Mouse (Mus musculus) mouse trophoblast stem cell (cell line): Measurements from ENCODE around the gene Ctsh.
"Not testable (repeated sequence)": the region's sequence is repeated elsewhere in the genome, so short reads cannot be mapped to it uniquely, and the experiment has no call there.

ENCODE experiments used
- in situ Hi-C, 2 experiments: fragments of 300-500 bp; cut with MseI, MboI; formaldehyde crosslinking; loops; 2 replicates in 1 of 2; 3 replicates in 1 of 2; pipeline ENCODE4 v1.15.1; 2025

The Ctsh gene

DNA sequence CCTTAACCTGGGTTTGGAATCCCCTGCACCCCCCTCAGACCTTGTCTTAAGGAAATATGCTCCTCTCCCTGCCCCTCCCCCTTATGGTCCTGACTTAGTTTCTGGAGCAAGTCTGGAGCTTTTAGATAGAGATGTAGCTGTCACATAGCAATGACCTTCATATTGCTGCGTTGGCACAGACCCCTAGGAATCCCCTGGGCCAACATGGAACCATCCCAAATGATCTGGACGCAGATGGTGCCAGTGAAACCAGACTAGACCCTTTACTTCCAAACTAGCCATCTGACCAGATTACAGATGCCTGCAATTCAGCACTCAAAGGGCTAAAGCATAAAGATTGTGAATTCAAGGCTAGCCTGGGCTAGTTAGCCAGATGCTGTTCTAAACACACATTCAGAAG is 2.8 kb downstream of the Ctsh start:
- in situ Hi-C loops, result no loop called here

DNA sequence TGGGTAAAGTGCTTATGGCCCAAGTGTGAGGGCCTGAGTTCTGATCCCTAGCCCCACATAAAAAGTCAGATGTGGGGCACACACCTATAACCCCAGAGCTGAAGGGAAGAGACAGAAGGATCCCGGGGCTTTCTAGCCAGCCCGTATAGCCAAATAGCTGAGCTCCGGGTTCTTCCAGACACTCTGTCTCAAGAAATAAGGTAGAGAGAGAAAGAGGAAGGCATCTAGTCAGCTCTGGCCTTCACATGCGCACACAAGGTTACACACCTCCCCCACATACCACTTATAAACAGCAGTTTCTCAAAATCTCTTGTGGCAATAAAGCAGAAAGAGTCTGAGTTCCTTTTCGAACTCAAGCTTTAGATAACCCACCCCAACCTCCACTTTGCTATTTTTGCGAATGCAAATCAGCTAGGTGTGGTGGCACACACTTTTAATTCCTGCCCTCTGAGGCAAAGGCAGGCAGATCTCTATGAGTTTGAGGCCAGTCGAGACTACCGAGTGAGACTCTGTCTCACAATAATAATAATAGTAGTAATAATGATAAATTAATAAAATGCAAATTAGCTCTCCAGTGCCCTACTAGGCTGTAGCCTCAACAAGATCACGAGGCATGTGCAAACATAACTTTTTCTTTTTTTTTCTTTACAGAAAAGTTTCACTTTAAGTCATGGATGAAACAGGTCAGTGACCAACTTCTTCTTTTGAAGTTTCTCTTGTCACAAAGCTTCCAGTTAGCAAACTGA is 6.0 kb downstream of the Ctsh start:
- in situ Hi-C loops, result no loop called here

DNA sequence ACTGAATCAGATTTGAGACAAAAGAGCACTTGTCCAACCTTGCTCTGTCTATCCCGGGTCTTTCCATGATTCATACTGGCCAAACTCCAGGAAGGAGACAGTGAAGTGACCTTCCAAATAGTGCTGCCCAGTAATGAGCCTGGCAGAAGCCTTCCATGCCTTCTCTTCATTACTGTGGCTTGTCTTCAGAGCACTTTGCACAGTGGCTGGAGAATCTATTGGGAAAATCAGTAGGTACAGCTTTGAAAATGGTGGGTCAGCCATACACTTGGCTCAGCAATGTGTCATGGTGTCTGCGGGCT is 6.6 kb downstream of the Ctsh start:
- in situ Hi-C loops, result no loop called here

DNA sequence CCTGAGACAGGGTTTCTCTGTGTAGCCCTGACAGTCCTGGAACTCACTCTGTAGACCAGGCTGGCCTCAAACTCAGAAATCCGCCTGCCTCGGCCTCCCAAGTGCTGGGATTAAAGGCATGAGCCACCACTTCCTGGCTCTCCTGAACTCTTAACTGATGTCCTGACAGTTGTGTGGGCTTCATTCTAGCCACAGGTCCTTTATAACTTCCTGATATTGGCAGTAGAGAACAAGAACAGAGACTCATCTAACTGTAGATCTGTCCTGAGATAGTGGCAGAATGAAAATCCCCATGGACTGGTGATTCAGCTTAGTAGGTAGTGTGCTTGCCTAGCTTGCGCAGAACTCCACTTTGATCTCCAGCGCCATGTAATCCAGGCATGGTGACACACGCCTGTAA is 7.0 kb downstream of the Ctsh start:
- in situ Hi-C loops, result not testable (repeated sequence)

DNA sequence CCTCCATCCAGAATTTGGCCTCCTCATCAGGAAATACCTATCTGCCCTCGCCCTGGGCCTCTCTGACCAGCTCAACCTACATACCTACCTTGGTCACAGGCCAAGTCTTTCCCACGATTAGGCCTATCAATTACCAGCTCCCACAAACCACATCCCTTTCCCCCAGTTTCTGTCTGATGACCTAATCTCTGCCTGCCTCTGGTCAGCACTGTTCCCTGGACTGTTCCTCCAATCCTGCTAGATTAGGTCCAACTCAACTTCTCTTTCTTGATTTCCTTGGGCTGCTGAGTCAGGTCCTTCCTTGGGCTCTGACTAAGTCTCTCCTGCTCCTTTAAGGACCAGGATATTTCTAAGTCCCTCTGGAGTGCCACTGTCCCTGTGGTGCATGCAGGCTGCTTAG is 13.4 kb downstream of the Ctsh start:
- in situ Hi-C loops, result no loop called here

DNA sequence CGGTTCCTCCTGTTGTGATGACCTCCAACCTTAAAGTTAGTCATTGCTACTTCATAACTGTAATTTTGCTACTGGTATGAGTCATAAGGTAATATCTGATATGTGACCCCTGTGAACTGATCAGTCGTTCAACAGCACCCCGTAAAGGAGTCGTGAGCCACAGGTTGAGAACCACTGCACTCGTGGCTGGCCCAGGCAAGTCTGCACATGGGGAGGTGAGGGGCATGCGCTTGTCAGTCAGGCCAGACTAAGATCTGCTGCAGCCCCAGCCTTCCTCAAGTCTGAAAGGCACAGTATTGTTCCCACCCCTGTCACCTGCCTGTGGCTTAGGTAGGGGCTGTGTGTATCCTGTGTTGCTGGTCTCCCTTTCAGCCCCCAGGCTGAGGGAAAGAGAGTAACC is 14.8 kb downstream of the Ctsh start:
- in situ Hi-C loops, result no loop called here

DNA sequence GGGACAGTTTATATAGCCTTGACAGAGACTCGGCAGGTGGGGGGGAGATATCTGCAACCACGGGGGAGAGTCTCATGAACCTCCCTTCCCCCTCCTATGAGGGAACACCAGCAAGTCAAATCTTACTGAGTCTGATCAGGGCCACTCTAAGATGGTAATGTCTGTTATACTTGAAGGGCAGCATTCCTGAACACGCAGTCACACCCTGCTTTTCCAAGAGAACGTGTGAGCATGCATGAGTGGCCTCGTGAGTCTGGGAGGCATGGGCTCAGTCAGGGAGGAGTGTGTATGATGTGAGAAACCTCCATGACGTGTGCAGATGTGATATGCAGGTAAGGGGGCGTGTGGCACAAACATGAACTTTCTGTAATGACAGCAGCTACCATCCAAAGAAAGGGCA is 15.5 kb downstream of the Ctsh start:
- in situ Hi-C loops, result no loop called here

DNA sequence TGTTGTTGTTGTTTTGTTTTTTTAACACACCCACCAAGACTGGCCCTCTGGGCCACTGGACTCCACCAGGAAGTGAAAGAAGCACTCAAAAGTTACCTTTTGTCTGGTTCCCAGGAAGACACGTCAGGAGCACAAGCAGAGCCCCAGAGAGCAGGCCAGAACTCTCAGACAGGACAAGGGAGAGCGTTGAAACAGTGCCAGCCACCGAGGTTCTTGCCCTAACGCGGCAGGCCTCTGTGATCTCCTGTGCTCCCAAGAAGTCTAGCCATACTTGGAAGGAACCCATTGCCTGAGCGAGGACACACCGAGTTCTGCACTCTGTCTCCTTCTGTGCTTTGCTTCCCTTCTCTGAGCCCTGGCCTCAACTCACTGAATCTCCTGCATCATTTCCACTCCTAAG is 16.2 kb downstream of the Ctsh start:
- in situ Hi-C loops, result loop anchor here (5.0 to 10.0 kb wide), 2 partner anchors 243 to 245 kb away; no protein-coding TSS in a partner anchor

DNA sequence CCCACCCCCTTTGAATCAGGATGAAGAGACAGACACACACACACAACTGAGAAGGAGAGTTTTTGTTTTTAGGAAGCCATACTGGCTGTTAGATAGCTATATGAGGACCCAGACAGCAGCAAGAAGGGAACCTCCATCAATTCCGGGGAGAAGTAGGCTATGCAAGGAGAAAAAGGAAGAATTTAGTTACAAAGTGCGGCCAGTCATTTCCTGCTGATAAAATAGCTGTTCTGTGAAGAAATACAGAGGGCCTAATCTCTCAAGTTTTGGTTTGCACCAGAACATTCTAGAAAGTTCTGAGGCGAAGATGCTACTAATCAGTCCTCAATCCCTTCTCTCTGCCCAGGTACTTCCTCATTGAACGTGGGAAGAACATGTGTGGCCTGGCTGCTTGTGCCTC is 21.4 kb downstream of the Ctsh start:
- in situ Hi-C loops, result loop anchor here (5.0 to 10.0 kb wide), 3 partner anchors 98 to 251 kb away; no protein-coding TSS in a partner anchor

DNA sequence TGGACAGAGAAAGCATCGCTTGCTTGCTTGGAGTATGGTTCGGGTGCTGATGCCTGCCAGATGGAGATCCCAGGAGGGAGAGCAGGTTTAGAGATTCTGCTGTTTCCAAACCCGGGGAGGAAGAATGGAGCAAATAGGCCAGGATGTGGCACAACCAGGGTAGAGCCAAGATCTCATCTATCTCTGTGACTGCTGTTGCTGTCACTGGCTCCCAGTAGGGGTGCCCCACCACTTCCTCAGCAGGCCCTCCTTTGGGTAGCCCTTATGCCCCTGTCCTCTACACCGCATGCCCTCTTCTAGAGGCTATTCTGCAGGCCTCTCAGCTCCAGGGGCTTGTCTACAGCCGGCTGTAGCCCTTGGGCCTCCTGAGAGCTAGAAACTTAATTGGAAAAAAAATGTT is 22.2 kb downstream of the Ctsh start:
- in situ Hi-C loops, result loop anchor here (5.0 to 10.0 kb wide), 3 partner anchors 99 to 251 kb away; no protein-coding TSS in a partner anchor

DNA sequence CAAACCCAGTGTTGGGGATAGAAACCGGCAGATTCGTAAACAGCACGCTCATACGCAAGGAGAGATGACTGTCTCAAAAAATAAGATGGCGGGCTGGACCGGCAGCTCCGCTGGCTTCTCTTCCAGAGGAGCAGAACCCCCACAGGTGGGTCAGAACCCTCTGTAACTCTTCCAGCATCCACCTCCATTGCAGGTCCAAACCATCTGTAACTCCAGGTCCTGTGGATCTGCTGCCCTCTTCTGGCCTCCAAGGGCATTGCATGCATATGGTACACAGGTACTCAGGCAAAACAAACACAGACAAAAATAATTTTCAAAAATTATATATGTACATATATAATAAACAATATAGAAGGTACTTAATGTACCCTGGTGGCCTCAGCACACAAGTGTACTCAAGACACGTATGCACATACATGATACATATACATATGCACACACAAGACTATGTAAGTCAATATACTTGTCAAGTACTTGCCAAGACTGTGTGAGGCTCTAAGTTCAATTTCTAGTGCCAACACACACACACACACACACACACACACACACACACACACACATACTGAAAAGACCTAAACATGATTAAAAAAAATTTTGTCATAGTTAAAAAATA is 23.0 kb downstream of the Ctsh start:
- in situ Hi-C loops, result loop anchor here (5.0 to 10.0 kb wide), 3 partner anchors 100 to 252 kb away; no protein-coding TSS in a partner anchor

DNA sequence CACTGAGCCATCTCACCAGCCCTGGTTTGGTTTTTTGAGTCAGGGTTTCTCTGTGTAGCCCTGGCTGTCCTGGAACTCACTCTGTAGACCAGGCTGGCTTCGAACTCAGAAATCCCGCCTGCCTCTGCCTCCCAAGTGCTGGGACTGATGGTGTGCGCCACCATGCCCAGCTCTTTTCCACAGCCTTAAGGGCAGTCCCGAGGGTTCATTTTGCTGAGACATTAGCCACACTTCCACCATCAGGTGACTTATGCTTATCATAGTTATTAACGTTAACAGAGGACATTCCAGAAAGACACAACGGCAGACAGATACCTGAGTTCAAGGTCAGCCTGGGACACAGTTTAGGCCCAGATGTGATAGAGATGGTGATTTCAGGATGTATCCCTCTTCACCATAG is 28.0 kb downstream of the Ctsh start:
- in situ Hi-C loops, result not testable (repeated sequence)

DNA sequence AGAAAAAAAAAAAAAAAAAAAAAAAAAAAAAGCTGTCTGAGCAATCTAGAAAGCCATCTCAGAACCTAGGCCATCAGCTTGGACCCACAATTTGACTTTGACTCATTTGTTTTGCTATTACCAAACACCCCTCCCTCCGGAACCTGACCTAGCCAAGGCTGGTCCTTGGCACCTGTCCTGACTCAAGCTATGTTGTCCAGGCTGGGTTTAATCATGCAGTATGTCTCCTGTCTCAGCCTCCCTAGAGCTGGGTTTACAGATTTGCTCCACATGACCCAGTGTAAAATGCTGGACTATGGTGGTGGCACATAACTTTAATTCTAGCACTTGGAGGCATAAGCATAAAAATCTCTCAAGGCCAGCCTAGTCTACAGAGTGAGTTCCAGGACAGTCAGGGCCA is 29.0 kb downstream of the Ctsh start:
- in situ Hi-C loops, result no loop called here

DNA sequence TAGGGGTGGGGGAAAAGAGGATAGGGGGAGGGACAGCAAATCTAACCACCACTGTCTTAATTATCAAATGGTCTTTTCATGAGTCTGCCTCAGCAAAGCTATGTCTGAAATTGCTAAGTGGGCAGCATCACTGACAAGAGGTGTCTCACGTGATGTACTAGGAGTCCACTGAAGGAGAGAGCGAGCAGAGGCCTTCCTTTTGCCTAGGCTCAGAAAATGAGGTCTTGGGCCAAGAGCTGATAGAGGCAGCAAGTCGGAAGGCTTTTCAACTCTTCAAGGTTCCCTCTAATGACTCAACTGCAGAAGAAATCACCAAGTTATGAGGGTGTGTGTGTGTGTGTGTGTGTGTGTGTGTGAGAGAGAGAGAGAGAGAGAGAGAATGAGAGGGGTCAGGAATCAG is 30.2 kb downstream of the Ctsh start:
- in situ Hi-C loops, result no loop called here

DNA sequence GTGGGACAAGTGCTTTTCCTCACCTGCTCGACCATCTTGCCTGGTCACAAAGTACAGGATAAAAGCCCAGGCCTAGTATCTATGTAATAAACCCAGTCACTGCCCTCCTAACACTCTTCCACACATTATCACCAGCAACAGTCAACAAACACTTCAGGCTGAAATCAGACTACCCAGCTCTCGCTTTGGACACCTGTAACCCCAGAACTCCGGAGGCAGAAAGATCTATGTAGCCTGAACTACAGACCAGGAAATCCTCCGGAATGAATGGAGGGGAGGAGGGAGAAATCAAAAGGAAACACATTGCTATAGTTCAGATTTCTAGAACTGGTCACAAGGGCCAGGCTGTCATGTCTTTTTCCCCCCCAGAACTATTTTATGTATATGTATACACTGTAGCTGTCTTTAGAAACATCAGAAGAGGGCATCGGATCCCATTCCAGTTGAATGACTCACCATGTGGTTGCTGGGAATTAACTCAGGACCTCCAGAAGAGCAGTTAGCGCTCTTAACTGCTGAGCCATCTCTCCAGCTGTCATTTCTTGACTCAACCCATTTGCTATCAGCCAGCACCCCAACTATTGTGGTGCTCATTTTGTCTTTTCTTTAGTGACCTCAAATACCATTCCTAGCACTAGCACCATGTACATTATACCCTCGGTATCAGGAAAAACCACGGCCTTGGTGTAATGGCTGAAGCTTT is 31.0 kb downstream of the Ctsh start:
- in situ Hi-C loops, result no loop called here

DNA sequence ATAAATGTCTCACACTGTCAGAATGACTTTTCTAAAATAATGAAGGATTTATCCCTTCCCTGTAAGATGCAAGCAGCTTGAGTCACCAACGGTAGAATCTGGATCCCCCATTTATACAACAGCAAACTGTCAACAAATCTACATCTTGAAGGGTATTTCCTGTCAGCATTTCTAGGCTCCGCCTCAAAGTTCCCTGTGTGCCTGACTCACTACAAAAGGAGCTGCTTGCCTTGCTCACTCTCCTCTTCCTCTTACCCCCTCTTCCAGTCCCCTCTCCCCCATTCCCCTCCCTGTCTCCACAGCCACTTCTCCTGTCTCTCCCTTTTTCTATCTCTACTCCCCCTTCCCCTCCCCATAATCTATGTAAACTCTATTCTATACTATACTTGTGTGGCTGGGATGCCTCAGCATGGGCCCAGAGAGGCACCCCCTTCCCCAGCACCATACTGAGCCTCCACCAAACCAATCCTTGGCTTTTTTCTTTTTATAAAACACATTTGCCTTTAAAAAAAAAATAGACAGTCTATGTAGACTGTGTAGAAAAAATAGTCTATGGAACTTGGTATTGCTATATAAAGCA is 34.0 kb downstream of the Ctsh start:
- in situ Hi-C loops, result no loop called here

DNA sequence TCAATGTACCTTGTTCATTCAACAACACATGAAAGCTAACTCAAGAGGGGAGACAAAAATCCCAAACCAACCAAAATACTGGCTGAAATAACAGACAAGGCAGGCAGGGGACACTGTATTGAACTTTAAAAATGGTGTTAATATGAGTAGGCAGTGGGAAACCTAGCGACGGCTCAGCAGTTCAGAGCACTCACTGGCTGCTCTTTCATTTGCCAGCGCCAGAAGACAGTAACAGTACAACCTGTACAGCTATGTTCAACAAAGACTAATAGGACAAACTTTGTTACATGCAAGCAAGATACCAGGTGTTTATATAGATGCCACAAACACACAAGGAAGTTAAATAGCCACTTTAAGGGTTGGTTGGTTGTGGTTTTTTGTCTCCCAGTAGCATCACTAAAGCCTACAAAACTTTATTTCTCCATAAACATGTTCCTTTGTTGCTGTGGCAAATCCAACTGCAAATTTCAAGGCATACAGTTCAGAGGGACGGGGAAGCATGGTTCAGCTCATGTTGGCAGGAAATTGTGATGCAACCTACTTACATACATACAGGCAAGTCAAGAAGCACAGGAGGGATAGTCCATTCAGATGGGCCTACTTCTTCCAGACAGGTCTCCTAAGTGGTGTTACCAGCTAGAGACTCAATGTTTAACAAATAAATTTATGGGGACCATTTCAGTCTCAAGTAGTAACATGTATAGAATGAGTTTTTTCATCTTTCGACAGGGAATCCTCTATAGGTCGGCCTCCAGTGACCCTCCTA is 35.6 kb downstream of the Ctsh start:
- in situ Hi-C loops, result no loop called here

DNA sequence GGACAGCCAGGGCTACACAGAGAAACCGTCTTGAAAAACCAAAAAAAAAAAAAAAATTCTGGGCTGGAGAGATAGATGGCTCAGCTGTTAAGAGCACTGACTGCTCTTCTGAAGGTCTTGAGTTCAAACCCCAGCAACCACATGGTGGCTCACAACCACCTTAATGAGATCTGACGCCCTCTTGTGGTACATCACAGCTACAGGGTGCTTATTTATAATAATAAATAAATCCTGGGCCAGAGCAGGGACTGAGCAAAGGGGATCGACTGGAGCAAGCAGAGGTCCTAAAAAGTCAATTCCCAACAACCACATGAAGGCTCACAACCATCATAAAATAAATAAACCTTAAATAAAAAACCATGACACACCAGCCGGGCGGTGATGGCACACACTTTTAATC is 45.0 kb downstream of the Ctsh start:
- in situ Hi-C loops, result no loop called here

DNA sequence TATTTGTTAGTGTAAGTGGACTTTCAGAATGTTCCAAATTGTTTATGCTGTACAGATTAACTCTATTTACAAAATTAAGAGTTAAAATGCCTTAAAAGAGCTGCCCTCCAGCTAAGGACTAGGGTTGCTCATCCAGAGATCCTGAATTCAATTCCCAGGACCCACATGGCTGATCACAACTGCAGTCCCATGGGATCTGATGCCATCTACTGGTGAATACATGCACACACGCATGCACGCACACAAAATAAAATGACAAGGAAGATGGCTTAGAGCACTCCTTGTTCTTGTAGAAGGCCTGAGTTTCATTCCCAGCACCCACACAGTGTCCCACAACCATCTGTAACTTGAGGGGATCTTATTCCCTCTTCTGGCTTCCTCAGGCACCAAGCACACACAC is 46.8 kb downstream of the Ctsh start:
- in situ Hi-C loops, result no loop called here

DNA sequence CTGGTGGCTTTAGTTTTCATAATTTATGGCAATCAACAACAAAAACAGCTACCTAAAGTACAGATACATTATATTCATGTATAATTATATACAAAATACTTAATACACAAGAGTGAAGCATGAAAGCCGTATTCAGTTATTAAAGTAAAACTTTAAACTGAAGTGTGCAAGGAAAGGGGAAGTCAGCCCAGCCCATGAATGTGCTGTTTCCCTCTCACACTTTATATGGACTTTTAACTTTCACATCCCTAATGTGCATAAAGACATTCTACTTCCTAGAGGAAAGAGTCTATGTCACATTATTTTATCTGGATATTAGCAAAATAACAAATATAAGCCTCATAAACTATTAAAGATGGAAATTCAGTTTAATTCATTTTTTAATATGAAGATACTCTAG is 51.5 kb downstream of the Ctsh start:
- in situ Hi-C loops, result no loop called here

DNA sequence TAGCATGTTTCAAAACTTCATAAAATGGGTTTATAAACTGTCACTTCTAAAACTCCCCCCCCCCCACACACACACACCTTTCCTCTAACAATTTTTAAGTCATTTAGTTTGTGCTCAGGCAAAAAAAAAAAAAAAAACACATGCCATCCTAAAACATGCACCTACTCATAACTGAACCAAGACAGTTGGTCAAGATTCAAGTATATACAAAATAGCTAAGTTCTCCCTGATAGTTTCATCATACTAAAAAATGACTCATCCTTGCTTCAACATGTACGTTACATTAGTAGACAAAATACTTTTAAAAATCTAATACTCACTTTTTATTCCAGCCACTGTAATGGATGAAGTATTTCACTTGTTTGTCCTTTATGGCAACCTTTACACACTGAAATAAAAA is 53.0 kb downstream of the Ctsh start:
- in situ Hi-C loops, result no loop called here

DNA sequence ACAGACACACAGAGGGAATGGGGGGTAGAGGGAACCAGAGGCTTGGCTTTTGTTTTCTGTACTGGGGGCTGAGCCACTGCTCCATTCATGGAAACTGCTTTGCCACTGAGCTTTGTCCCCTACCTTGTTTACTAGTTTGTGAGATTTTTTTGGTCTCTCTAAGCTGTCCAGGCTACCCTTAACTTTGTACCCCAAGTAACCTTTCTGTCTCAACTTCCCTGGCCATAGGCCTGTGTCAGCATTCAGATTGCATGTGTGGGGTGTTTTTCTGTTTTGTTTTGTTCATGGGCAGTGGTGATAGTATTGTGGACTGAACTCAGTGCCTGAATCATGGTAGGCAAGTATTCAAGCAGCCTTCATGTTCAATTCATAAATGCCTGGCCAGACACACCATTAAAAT is 54.3 kb downstream of the Ctsh start:
- in situ Hi-C loops, result no loop called here
